Mouse (Mus musculus) heart, postnatal 25 days (tissue): ENCODE data around the gene Shroom3. TPM values are rescaled to one million over a fixed set of nuclear protein-coding genes. Genes with fewer than 3 reads are reported as not detected.

Experiments
- DNase-seq: peaks from one replicate; pipeline ENCODE4 v3.0.0; 2022; ENCODE audit warnings: low spot score
- intact Hi-C: fragments of 180-260 bp; cut with DNase I; formaldehyde crosslinking; loops from one replicate; pipeline ENCODE4 v1.15.1; 2025
- total RNA-seq, 2 experiments: library from RNA; stranded (reverse); gene quantifications; 2 replicates each; pipeline ENCODE4 v1.2.3; 2021

Gene Shroom3
- total RNA-seq, 2 experiments from 2014 or later: 32.7 to 33.9 TPM

- intact Hi-C loops: no loop called here
Observed at GRCm38 (mm10) chr5:92948972-92949745, 265.9 kb downstream of the Shroom3 start.

GRCm38 (mm10) chr5:92950583-92950982 is 267.3 kb downstream of the Shroom3 start:
- intact Hi-C loops: loop anchor here (5.0 kb wide), 3 partner anchors 53 to 268 kb away; partner anchors contain the start of gene Shroom3
- DNase-seq: no peak

More at GRCm38 (mm10) chr5:92948972-92949745, 265.9 kb downstream of the Shroom3 start:
- DNase-seq: no peak

GRCm38 (mm10) chr5:92951079-92951478 is 267.8 kb downstream of the Shroom3 start:
- intact Hi-C loops: loop anchor here (5.0 kb wide), 3 partner anchors 54 to 269 kb away; partner anchors contain the start of gene Shroom3
- DNase-seq: no peak

- intact Hi-C loops: loop anchor here (1.0 to 5.0 kb wide), 4 partner anchors 57 to 272 kb away; partner anchors contain the start of gene Shroom3
- no peak for DNase-seq
Observed at GRCm38 (mm10) chr5:92953865-92954264, 270.6 kb downstream of the Shroom3 start.

- peak; percentile 44 for DNase-seq
- intact Hi-C loops: loop anchor here (1.0 to 5.0 kb wide), 4 partner anchors 57 to 272 kb away; partner anchors contain the start of gene Shroom3
Observed at GRCm38 (mm10) chr5:92954323-92954722, 271.1 kb downstream of the Shroom3 start.

GRCm38 (mm10) chr5:92954827-92955475 is 271.7 kb downstream of the Shroom3 start:
- intact Hi-C loops: loop anchor here (1.0 to 5.0 kb wide), 5 partner anchors 58 to 273 kb away; partner anchors contain the start of gene Shroom3
- DNase-seq: no peak

GRCm38 (mm10) chr5:92959287-92959686 is 276.1 kb downstream of the Shroom3 start:
- intact Hi-C loops: loop anchor here (5.0 kb wide), 1 partner anchor 203 kb away; no protein-coding TSS in a partner anchor
- DNase-seq: no peak

- intact Hi-C loops: loop anchor here (5.0 to 10.0 kb wide), 2 partner anchors 203 to 365 kb away; no protein-coding TSS in a partner anchor
- no peak for DNase-seq
Observed at GRCm38 (mm10) chr5:92959708-92960107, 276.5 kb downstream of the Shroom3 start.

GRCm38 (mm10) chr5:92961353-92961752 is 278.1 kb downstream of the Shroom3 start:
- intact Hi-C loops: loop anchor here (10.0 kb wide), 1 partner anchor 363 kb away; no protein-coding TSS in a partner anchor
- no peak for DNase-seq

GRCm38 (mm10) chr5:92961770-92962231 is 278.6 kb downstream of the Shroom3 start:
- intact Hi-C loops: loop anchor here (10.0 kb wide), 1 partner anchor 363 kb away; no protein-coding TSS in a partner anchor
- DNase-seq: peak; percentile 40

- DNase-seq: no peak
- intact Hi-C loops: loop anchor here (10.0 kb wide), 1 partner anchor 360 kb away; no protein-coding TSS in a partner anchor
Observed at GRCm38 (mm10) chr5:92964691-92965090, 281.5 kb downstream of the Shroom3 start.

- intact Hi-C loops: loop anchor here (10.0 kb wide), 1 partner anchor 358 kb away; no protein-coding TSS in a partner anchor
- no peak for DNase-seq
Observed at GRCm38 (mm10) chr5:92967143-92967542, 283.9 kb downstream of the Shroom3 start.

GRCm38 (mm10) chr5:92967906-92968305 is 284.7 kb downstream of the Shroom3 start:
- intact Hi-C loops: loop anchor here (10.0 kb wide), 1 partner anchor 357 kb away; no protein-coding TSS in a partner anchor
- DNase-seq: no peak

GRCm38 (mm10) chr5:92969443-92969842 is 286.2 kb downstream of the Shroom3 start:
- DNase-seq: no peak
- intact Hi-C loops: loop anchor here (10.0 kb wide), 1 partner anchor 355 kb away; no protein-coding TSS in a partner anchor

GRCm38 (mm10) chr5:92969926-92970325 is 286.7 kb downstream of the Shroom3 start:
- intact Hi-C loops: loop anchor here (10.0 kb wide), 1 partner anchor 355 kb away; no protein-coding TSS in a partner anchor
- no peak for DNase-seq

- DNase-seq: no peak
- intact Hi-C loops: no loop called here
Observed at GRCm38 (mm10) chr5:92970480-92970879, 287.2 kb downstream of the Shroom3 start.

- intact Hi-C loops: no loop called here
- DNase-seq: no peak
Observed at GRCm38 (mm10) chr5:92980393-92980792, 297.2 kb downstream of the Shroom3 start.

GRCm38 (mm10) chr5:92980862-92981261 is 297.6 kb downstream of the Shroom3 start:
- no peak for DNase-seq
- intact Hi-C loops: no loop called here

GRCm38 (mm10) chr5:92982673-92983072 is 299.4 kb downstream of the Shroom3 start:
- DNase-seq: no peak
- intact Hi-C loops: no loop called here

- DNase-seq: no peak
- intact Hi-C loops: no loop called here
Observed at GRCm38 (mm10) chr5:92983942-92984341, 300.7 kb downstream of the Shroom3 start.
